Mouse (Mus musculus): ENCODE data around the gene Hdac4. TPM values are rescaled to one million over a fixed set of nuclear protein-coding genes. Genes with fewer than 3 reads are reported as not detected.

Gene Hdac4
- polyA plus RNA-seq, 1 experiment from 2014 or later = 10.1 TPM

- Histone ChIP-seq H3K4me2 (no peak overlapping the region), H3K36me3 (no peaks in the 10 kb centered on the region), H3K9me3 (replicated peaks) (no peaks in the 10 kb centered on the region), H3K27ac (ENCODE audit: poor library complexity, severe bottlenecking) (no peak overlapping the region), H3K27me3 (replicated peaks) (no peaks in the 10 kb centered on the region), H3K4me3 (no peak overlapping the region), H3K4me1 (replicated peaks) (peaks cover 26% of the 10 kb centered on the region), H3K9ac (no peak overlapping the region)
- WGBS = 75% methylated on average over 3 of the region's 3 CpGs
- ATAC-seq (ENCODE audit: insufficient number of reproducible peaks, low FRiP score) = no peak
Observed at GRCm38 (mm10) chr1:92096991-92097525, 98.4 kb downstream of the Hdac4 start.

GRCm38 (mm10) chr1:92092286-92092685 lies 103.2 kb downstream of the Hdac4 start:
- H3K36me3 ChIP-seq = no peaks in the 10 kb centered on the region
- no peak overlapping the region for H3K4me2 ChIP-seq
- no peak overlapping the region for H3K4me3 ChIP-seq
- H3K27me3 ChIP-seq (replicated peaks) = no peaks in the 10 kb centered on the region
- H3K9ac ChIP-seq = no peak overlapping the region
- H3K9me3 ChIP-seq (replicated peaks) = no peaks in the 10 kb centered on the region
- WGBS = 75% methylated on average over 4 of the region's 4 CpGs
- no peak for ATAC-seq (ENCODE audit: insufficient number of reproducible peaks, low FRiP score)
- H3K27ac ChIP-seq (ENCODE audit: poor library complexity, severe bottlenecking) = no peak overlapping the region
- peaks cover 9% of the 10 kb centered on the region; the same call in 1 of the 2 replicates for H3K4me1 ChIP-seq (replicated peaks)

GRCm38 (mm10) chr1:92087821-92088220 lies 107.7 kb downstream of the Hdac4 start:
- Histone ChIP-seq H3K4me3 (no peak overlapping the region), H3K27ac (ENCODE audit: poor library complexity, severe bottlenecking) (no peak overlapping the region), H3K4me1 (replicated peaks) (peaks cover 53% of the 10 kb centered on the region), H3K9me3 (replicated peaks) (no peaks in the 10 kb centered on the region), H3K27me3 (replicated peaks) (no peaks in the 10 kb centered on the region), H3K9ac (no peak overlapping the region), H3K36me3 (no peaks in the 10 kb centered on the region), H3K4me2 (no peak overlapping the region)
- no peak for ATAC-seq (ENCODE audit: insufficient number of reproducible peaks, low FRiP score)
- 55% methylated on average over 2 of the region's 2 CpGs for WGBS

- no peak for ATAC-seq (ENCODE audit: insufficient number of reproducible peaks, low FRiP score)
- peaks cover 58% of the 10 kb centered on the region for H3K4me1 ChIP-seq (replicated peaks)
- no peak overlapping the region for H3K4me2 ChIP-seq
- no peak overlapping the region for H3K27ac ChIP-seq (ENCODE audit: poor library complexity, severe bottlenecking)
- H3K36me3 ChIP-seq = no peaks in the 10 kb centered on the region
- H3K9ac ChIP-seq = no peak overlapping the region
- no peak overlapping the region for H3K4me3 ChIP-seq
- 58% methylated on average over 2 of the region's 2 CpGs for WGBS
- H3K27me3 ChIP-seq (replicated peaks) = no peaks in the 10 kb centered on the region
- H3K9me3 ChIP-seq (replicated peaks) = no peaks in the 10 kb centered on the region
Observed at GRCm38 (mm10) chr1:92087343-92087742, 108.2 kb downstream of the Hdac4 start.

GRCm38 (mm10) chr1:92086841-92087240 lies 108.7 kb downstream of the Hdac4 start:
- Histone ChIP-seq H3K9ac (no peak overlapping the region), H3K4me3 (no peak overlapping the region), H3K27me3 (replicated peaks) (no peaks in the 10 kb centered on the region), H3K9me3 (replicated peaks) (no peaks in the 10 kb centered on the region), H3K36me3 (no peaks in the 10 kb centered on the region), H3K4me1 (replicated peaks) (peaks cover 63% of the 10 kb centered on the region), H3K4me2 (no peak overlapping the region), H3K27ac (ENCODE audit: poor library complexity, severe bottlenecking) (no peak overlapping the region)
- WGBS = 86% methylated on average over 4 of the region's 4 CpGs
- no peak for ATAC-seq (ENCODE audit: insufficient number of reproducible peaks, low FRiP score)

- Histone ChIP-seq H3K4me2 (no peak overlapping the region), H3K9ac (no peak overlapping the region), H3K4me3 (no peak overlapping the region), H3K9me3 (replicated peaks) (no peaks in the 10 kb centered on the region), H3K27ac (ENCODE audit: poor library complexity, severe bottlenecking) (0 out of 2 replicates have a peak overlapping the region, but pooled peaks have one; percentile 6), H3K4me1 (replicated peaks) (peaks cover 63% of the 10 kb centered on the region), H3K27me3 (replicated peaks) (no peaks in the 10 kb centered on the region), H3K36me3 (no peaks in the 10 kb centered on the region)
- 41% methylated on average over 1 of the region's 1 CpGs for WGBS
- ATAC-seq (ENCODE audit: insufficient number of reproducible peaks, low FRiP score) = no peak
Observed at GRCm38 (mm10) chr1:92086277-92086813, 109.2 kb downstream of the Hdac4 start.

GRCm38 (mm10) chr1:92084738-92085137 lies 110.8 kb downstream of the Hdac4 start:
- Histone ChIP-seq H3K9me3 (replicated peaks) (no peaks in the 10 kb centered on the region), H3K36me3 (no peaks in the 10 kb centered on the region), H3K4me3 (no peak overlapping the region), H3K9ac (no peak overlapping the region), H3K4me1 (replicated peaks) (peaks cover 74% of the 10 kb centered on the region), H3K4me2 (no peak overlapping the region), H3K27me3 (replicated peaks) (no peaks in the 10 kb centered on the region), H3K27ac (ENCODE audit: poor library complexity, severe bottlenecking) (no peak overlapping the region)
- 93% methylated on average over 2 of the region's 2 CpGs for WGBS
- ATAC-seq (ENCODE audit: insufficient number of reproducible peaks, low FRiP score) = no peak

GRCm38 (mm10) chr1:92084004-92084403 lies 111.5 kb downstream of the Hdac4 start:
- peaks cover 76% of the 10 kb centered on the region for H3K4me1 ChIP-seq (replicated peaks)
- H3K27ac ChIP-seq (ENCODE audit: poor library complexity, severe bottlenecking) = peak overlapping the region; percentile 76; the same call in 1 of the 2 replicates
- no peaks in the 10 kb centered on the region for H3K27me3 ChIP-seq (replicated peaks)
- ATAC-seq (ENCODE audit: insufficient number of reproducible peaks, low FRiP score) = no peak
- no peak overlapping the region for H3K4me3 ChIP-seq
- H3K9me3 ChIP-seq (replicated peaks) = no peaks in the 10 kb centered on the region
- H3K4me2 ChIP-seq = peak overlapping the region; percentile 20; the same call in 1 of the 2 replicates
- H3K9ac ChIP-seq = no peak overlapping the region
- no peaks in the 10 kb centered on the region for H3K36me3 ChIP-seq
- WGBS = 12% methylated on average over 3 of the region's 3 CpGs

GRCm38 (mm10) chr1:92082837-92083541 lies 112.5 kb downstream of the Hdac4 start:
- 0 out of 2 replicates have a peak overlapping the region, but pooled peaks have one; percentile 20 for H3K4me2 ChIP-seq

GRCm38 (mm10) chr1:92082156-92082836 lies 113.2 kb downstream of the Hdac4 start:
- no peak overlapping the region for H3K4me2 ChIP-seq
- ATAC-seq (ENCODE audit: insufficient number of reproducible peaks, low FRiP score) = no peak
- H3K4me1 ChIP-seq (replicated peaks) = peaks cover 72% of the 10 kb centered on the region
- H3K27ac ChIP-seq (ENCODE audit: poor library complexity, severe bottlenecking) = no peak overlapping the region
- no peaks in the 10 kb centered on the region for H3K9me3 ChIP-seq (replicated peaks)
- WGBS = 85% methylated on average over 10 of the region's 10 CpGs
- H3K9ac ChIP-seq = no peak overlapping the region
- H3K36me3 ChIP-seq = no peaks in the 10 kb centered on the region
- H3K4me3 ChIP-seq = no peak overlapping the region
- H3K27me3 ChIP-seq (replicated peaks) = no peaks in the 10 kb centered on the region

More at GRCm38 (mm10) chr1:92082837-92083541, 112.5 kb downstream of the Hdac4 start:
- no peak for ATAC-seq (ENCODE audit: insufficient number of reproducible peaks, low FRiP score)
- Histone ChIP-seq H3K4me1 (replicated peaks) (peaks cover 79% of the 10 kb centered on the region), H3K9me3 (replicated peaks) (no peaks in the 10 kb centered on the region), H3K27me3 (replicated peaks) (no peaks in the 10 kb centered on the region), H3K4me3 (no peak overlapping the region), H3K27ac (ENCODE audit: poor library complexity, severe bottlenecking) (peak overlapping the region; percentile 76), H3K36me3 (no peaks in the 10 kb centered on the region), H3K9ac (no peak overlapping the region)
- WGBS = 47% methylated on average over 6 of the region's 6 CpGs

GRCm38 (mm10) chr1:92079982-92080537 lies 115.4 kb downstream of the Hdac4 start:
- Histone ChIP-seq H3K4me2 (no peak overlapping the region), H3K27ac (ENCODE audit: poor library complexity, severe bottlenecking) (no peak overlapping the region), H3K27me3 (replicated peaks) (no peaks in the 10 kb centered on the region), H3K4me1 (replicated peaks) (peaks cover 66% of the 10 kb centered on the region), H3K36me3 (no peaks in the 10 kb centered on the region), H3K9ac (no peak overlapping the region), H3K9me3 (replicated peaks) (no peaks in the 10 kb centered on the region), H3K4me3 (no peak overlapping the region)
- ATAC-seq (ENCODE audit: insufficient number of reproducible peaks, low FRiP score) = no peak
- 75% methylated on average over 11 of the region's 11 CpGs for WGBS
